Mouse (Mus musculus) layer of hippocampus, postnatal 36 days (tissue): Measurements from ENCODE around the gene Gm8947. TPM values are rescaled to one million over a fixed set of nuclear protein-coding genes. Genes with fewer than 3 reads are reported as not detected.
"Not testable (repeated sequence)": the region's sequence is repeated elsewhere in the genome, so short reads cannot be mapped to it uniquely, and the experiment has no call there.

Experiments
- DNase-seq, 2 experiments: peaks; one replicate each; pipeline ENCODE4 v3.0.0; 2022
- total RNA-seq, 2 experiments: library from RNA; stranded (reverse); gene quantifications; 2 replicates each; pipeline ENCODE4 v1.2.3; 2021

Gene Gm8947
- total RNA-seq, 2 experiments from 2014 or later, result not detected

GRCm38 (mm10) chr1:151182266-151182665, 9.9 kb upstream of the Gm8947 start, which contains the start of gene Gm47985:
Gene Gm47985 (plus strand): TSS chr1:151182537.
- DNase-seq, result not testable (repeated sequence)

GRCm38 (mm10) chr1:151186186-151186585, 6.0 kb upstream of the Gm8947 start:
- not testable (repeated sequence) for DNase-seq

GRCm38 (mm10) chr1:151186879-151187424, 5.2 kb upstream of the Gm8947 start:
- DNase-seq, result not testable (repeated sequence)

GRCm38 (mm10) chr1:151188469-151188868, 3.7 kb upstream of the Gm8947 start:
- DNase-seq, result no peak

GRCm38 (mm10) chr1:151192739-151193138, 563 bp downstream of the Gm8947 start:
- not testable (repeated sequence) for DNase-seq

- DNase-seq, result not testable (repeated sequence)
Measured at GRCm38 (mm10) chr1:151195986-151196385, 3.8 kb downstream of the Gm8947 start.

- not testable (repeated sequence) for DNase-seq
Measured at GRCm38 (mm10) chr1:151196690-151197089, 4.5 kb downstream of the Gm8947 start.

- not testable (repeated sequence) for DNase-seq
Measured at GRCm38 (mm10) chr1:151198120-151198519, 5.9 kb downstream of the Gm8947 start, which contains the start of gene Gm47995. Gene Gm47995 (plus strand): TSS chr1:151198448.

- not testable (repeated sequence) for DNase-seq
Measured at GRCm38 (mm10) chr1:151200620-151201019, 8.4 kb downstream of the Gm8947 start.

- DNase-seq, result not testable (repeated sequence)
Measured at GRCm38 (mm10) chr1:151202771-151203170, 10.6 kb downstream of the Gm8947 start.

GRCm38 (mm10) chr1:151203818-151204217, 11.6 kb downstream of the Gm8947 start, which contains the start of gene 3110040M04Rik:
Gene 3110040M04Rik (plus strand): TSS chr1:151204121.
- not testable (repeated sequence) for DNase-seq

- DNase-seq, result not testable (repeated sequence)
Measured at GRCm38 (mm10) chr1:151208493-151208892, 16.3 kb downstream of the Gm8947 start.

GRCm38 (mm10) chr1:151208944-151209343, 16.8 kb downstream of the Gm8947 start:
- DNase-seq, result not testable (repeated sequence)

- not testable (repeated sequence) for DNase-seq
Measured at GRCm38 (mm10) chr1:151209824-151210355, 17.7 kb downstream of the Gm8947 start, which contains the start of gene Gm47996. Gene Gm47996 (plus strand): TSS chr1:151210131.

- DNase-seq, result not testable (repeated sequence)
Measured at GRCm38 (mm10) chr1:151211666-151212065, 19.5 kb downstream of the Gm8947 start.

- no peak for DNase-seq
Measured at GRCm38 (mm10) chr1:151214862-151215261, 22.7 kb downstream of the Gm8947 start.

GRCm38 (mm10) chr1:151215985-151216384, 23.8 kb downstream of the Gm8947 start:
- DNase-seq, result no peak

- no peak for DNase-seq
Measured at GRCm38 (mm10) chr1:151216417-151216816, 24.2 kb downstream of the Gm8947 start.

GRCm38 (mm10) chr1:151219045-151219444, 26.9 kb downstream of the Gm8947 start:
- DNase-seq, result no peak

GRCm38 (mm10) chr1:151220098-151220497, 27.9 kb downstream of the Gm8947 start:
- DNase-seq, result no peak

GRCm38 (mm10) chr1:151222561-151223267, 30.5 kb downstream of the Gm8947 start:
- DNase-seq, result no peak

GRCm38 (mm10) chr1:151223377-151223776, 31.2 kb downstream of the Gm8947 start:
- DNase-seq, result no peak

- no peak for DNase-seq
Measured at GRCm38 (mm10) chr1:151224536-151224935, 32.4 kb downstream of the Gm8947 start.
